7 mouse cellular contexts compared by ENCODE assay signal in the genomic region with DNA sequence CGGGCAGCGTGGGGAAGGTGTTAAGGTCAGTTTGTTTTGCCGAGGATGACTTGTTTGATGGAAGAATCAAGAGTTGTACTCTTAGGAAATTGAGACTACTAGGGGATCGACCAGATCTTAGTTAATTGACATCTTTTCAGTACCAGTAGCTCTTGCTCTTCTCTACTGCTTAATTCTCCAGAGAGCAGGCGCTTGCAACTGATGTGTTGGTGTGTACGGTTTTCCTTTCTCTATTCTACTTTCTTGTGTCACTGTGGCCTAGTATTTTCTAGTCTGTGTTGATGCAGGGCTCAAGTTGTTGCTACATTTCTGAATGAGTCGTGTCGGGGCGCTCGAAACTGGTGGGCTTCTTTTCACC. TPM values are rescaled to one million over a fixed set of nuclear protein-coding genes. Genes with fewer than 3 reads are reported as not detected.
A peak's percentile ranks its signal among the peaks of the same experiment; 100 is the strongest.
DNase-seq lines count a peak whose midpoint lies in the region; ATAC-seq and TF ChIP-seq lines count a peak whose summit lies in the region.

No protein-coding gene starts in this region.

- H3K4me1 ChIP-seq in liver, adult 2 months (ENCODE audit: control insufficient read depth, insufficient read depth, low read length) = peaks cover 8% of the 10 kb centered on the region; the same call in 1 of the 2 replicates
- peaks cover 12% of the 10 kb centered on the region for H3K4me1 ChIP-seq in embryonic facial prominence, embryonic 14.5 days (ENCODE audit: control insufficient read depth, insufficient read depth, low read length)
- H3K4me1 ChIP-seq in intestine, embryonic 16.5 days (ENCODE audit: control insufficient read depth, insufficient read depth, low read length) = peaks cover 5% of the 10 kb centered on the region
- H3K4me1 ChIP-seq in neural tube, embryonic 14.5 days (ENCODE audit: control insufficient read depth, insufficient read depth, low read length) = peaks cover 6% of the 10 kb centered on the region; the same call in 1 of the 2 replicates

- TF ChIP-seq CTCF in liver, adult 2 months (IDR thresholded peaks at IDR 0.05; ENCODE audit: low read depth, low read length) = no peak

- H3K9ac ChIP-seq in liver, adult 2 months (ENCODE audit: low read depth, low read length) = peak overlapping the region; percentile 28; the same call in 1 of the 2 replicates
- peak overlapping the region; percentile 98 for H3K9ac ChIP-seq in embryonic facial prominence, embryonic 14.5 days (ENCODE audit: low read depth, low read length)
- peak overlapping the region; percentile 97 for H3K9ac ChIP-seq in intestine, embryonic 16.5 days (ENCODE audit: low read depth, low read length)
- peak overlapping the region; percentile 94 for H3K9ac ChIP-seq in neural tube, embryonic 14.5 days (replicated peaks; ENCODE audit: low read depth, low read length)

- no peak for DNase-seq in liver, adult 2 months (ENCODE audit: extremely low read depth, low read depth, low spot score)
- DNase-seq in liver = no peak
- DNase-seq in embryonic facial prominence, embryonic 14.5 days (ENCODE audit: low spot score) = peak; percentile 11
- DNase-seq in right cerebral cortex, postnatal 14 days = no peak
- DNase-seq in Muller cell, postnatal 12 days (ENCODE audit: inconsistent ontology term) = no peak

- TF ChIP-seq POLR2A in liver, adult 2 months (IDR thresholded peaks at IDR 0.05; ENCODE audit: extremely low read depth, insufficient read depth, low read length) = no peak

- no peaks in the 10 kb centered on the region for H3K27me3 ChIP-seq in liver, adult 2 months (ENCODE audit: control insufficient read depth, insufficient read depth, low read length)
- H3K27me3 ChIP-seq in embryonic facial prominence, embryonic 14.5 days (replicated peaks; ENCODE audit: control insufficient read depth, insufficient read depth, low read length) = no peaks in the 10 kb centered on the region
- no peaks in the 10 kb centered on the region for H3K27me3 ChIP-seq in intestine, embryonic 16.5 days (replicated peaks; ENCODE audit: control insufficient read depth, insufficient read depth, low read length)
- no peaks in the 10 kb centered on the region for H3K27me3 ChIP-seq in neural tube, embryonic 14.5 days (ENCODE audit: control insufficient read depth, insufficient read depth, low read length)

- H3K4me3 ChIP-seq in liver, adult 2 months (ENCODE audit: insufficient read depth, low read depth, low read length) = peak overlapping the region; percentile 99
- peak overlapping the region; percentile 94 for H3K4me3 ChIP-seq in embryonic facial prominence, embryonic 14.5 days (ENCODE audit: low read depth, low read length)
- peak overlapping the region; percentile 97 for H3K4me3 ChIP-seq in intestine, embryonic 16.5 days (ENCODE audit: low read length)
- peak overlapping the region; percentile 96 for H3K4me3 ChIP-seq in neural tube, embryonic 14.5 days (ENCODE audit: low read depth, low read length)

- no peak overlapping the region for H3K27ac ChIP-seq in liver, adult 2 months (replicated peaks; ENCODE audit: insufficient read depth, low read depth, low read length)
- peak overlapping the region; percentile 97 for H3K27ac ChIP-seq in embryonic facial prominence, embryonic 14.5 days (replicated peaks; ENCODE audit: low read depth, low read length)
- no peak overlapping the region for H3K27ac ChIP-seq in intestine, embryonic 16.5 days (ENCODE audit: low read length)
- H3K27ac ChIP-seq in neural tube, embryonic 14.5 days (ENCODE audit: low read depth, low read length) = peak overlapping the region; percentile 97

- no peaks in the 10 kb centered on the region for H3K9me3 ChIP-seq in embryonic facial prominence, embryonic 14.5 days (ENCODE audit: control insufficient read depth, low read length)
- H3K9me3 ChIP-seq in intestine, embryonic 16.5 days (ENCODE audit: control insufficient read depth, low read length) = no peaks in the 10 kb centered on the region
- no peaks in the 10 kb centered on the region for H3K9me3 ChIP-seq in neural tube, embryonic 14.5 days (ENCODE audit: control insufficient read depth, low read length)

- H3K79me2 ChIP-seq in liver, adult 2 months (ENCODE audit: control insufficient read depth, insufficient read depth, low read length) = peaks cover 11% of the 10 kb centered on the region

- H3K36me3 ChIP-seq in liver, adult 2 months (ENCODE audit: control insufficient read depth, insufficient read depth, low read length) = no peaks in the 10 kb centered on the region
- no peaks in the 10 kb centered on the region for H3K36me3 ChIP-seq in embryonic facial prominence, embryonic 14.5 days (ENCODE audit: control insufficient read depth, insufficient read depth, low read length)
- no peaks in the 10 kb centered on the region for H3K36me3 ChIP-seq in intestine, embryonic 16.5 days (ENCODE audit: control insufficient read depth, insufficient read depth, low read length)
- no peaks in the 10 kb centered on the region for H3K36me3 ChIP-seq in neural tube, embryonic 14.5 days (ENCODE audit: control insufficient read depth, insufficient read depth, low read length)

- no peak for ATAC-seq in embryonic facial prominence, embryonic 14.5 days (ENCODE audit: low read depth)
- ATAC-seq in intestine, embryonic 16.5 days = no peak
- ATAC-seq in neural tube, embryonic 14.5 days (ENCODE audit: low read depth) = no peak

- peak overlapping the region; percentile 74 for H3K4me2 ChIP-seq in embryonic facial prominence, embryonic 14.5 days (ENCODE audit: low read depth, low read length)
- peak overlapping the region; percentile 80 for H3K4me2 ChIP-seq in intestine, embryonic 16.5 days (ENCODE audit: low read depth, low read length)
- peak overlapping the region; percentile 76 for H3K4me2 ChIP-seq in neural tube, embryonic 14.5 days (ENCODE audit: low read depth, low read length)

- WGBS in liver, adult 2 months = 5% methylated on average over 10 of the region's 10 CpGs
- WGBS in embryonic facial prominence, embryonic 14.5 days = 4% methylated on average over 10 of the region's 10 CpGs
- WGBS in intestine, embryonic 16.5 days = 4% methylated on average over 10 of the region's 10 CpGs
- 7% methylated on average over 10 of the region's 10 CpGs for WGBS in neural tube, embryonic 14.5 days

RNA-seq across cellular contexts. Expression of a gene that starts 1.2 kb away (rescaled TPM):
- 7.9 and 12.1 TPM in 2 replicates for total RNA-seq in liver, adult 2 months (2014; rRNA removed)
- 9.6 and 9.7 TPM in 2 replicates for polyA plus RNA-seq in liver, adult 2 months (2012; rRNA removed)
- polyA plus RNA-seq in embryonic facial prominence, embryonic 14.5 days (2014; fragmentation: Nextera tagmentation; extraction: Ambion mirVana) = 4.7 and 5.7 TPM in 2 replicates
- polyA plus RNA-seq in intestine, embryonic 16.5 days (2015; fragmentation: Nextera tagmentation; extraction: Ambion mirVana) = 3.5 and 4.3 TPM in 2 replicates
- 10.4 and 11.1 TPM in 2 replicates for polyA plus RNA-seq in neural tube, embryonic 14.5 days (2014; fragmentation: Nextera tagmentation; extraction: Ambion mirVana)

RNA-seq across cellular contexts. Expression of a gene that starts 3.7 kb away (rescaled TPM):
- total RNA-seq in liver, adult 2 months (2014; rRNA removed) = 6.2 and 7.7 TPM in 2 replicates
- polyA plus RNA-seq in liver, adult 2 months (2012; rRNA removed) = 5.0 and 6.7 TPM in 2 replicates
- 25.1 and 27.8 TPM in 2 replicates for polyA plus RNA-seq in embryonic facial prominence, embryonic 14.5 days (2014; fragmentation: Nextera tagmentation; extraction: Ambion mirVana)
- 16.4 and 18.3 TPM in 2 replicates for polyA plus RNA-seq in intestine, embryonic 16.5 days (2015; fragmentation: Nextera tagmentation; extraction: Ambion mirVana)
- polyA plus RNA-seq in neural tube, embryonic 14.5 days (2014; fragmentation: Nextera tagmentation; extraction: Ambion mirVana) = 30.7 and 37.3 TPM in 2 replicates

RNA-seq across cellular contexts. Expression of a gene that starts 48.1 kb away (rescaled TPM):
- not detected in 2 replicates for total RNA-seq in liver, adult 2 months (2014; rRNA removed)
- not detected in 2 replicates for polyA plus RNA-seq in liver, adult 2 months (2012; rRNA removed)
- polyA plus RNA-seq in embryonic facial prominence, embryonic 14.5 days (2014; fragmentation: Nextera tagmentation; extraction: Ambion mirVana) = 1.5 and 1.7 TPM in 2 replicates
- polyA plus RNA-seq in intestine, embryonic 16.5 days (2015; fragmentation: Nextera tagmentation; extraction: Ambion mirVana) = 0.62 and 0.73 TPM in 2 replicates
- 33.4 and 37.7 TPM in 2 replicates for polyA plus RNA-seq in neural tube, embryonic 14.5 days (2014; fragmentation: Nextera tagmentation; extraction: Ambion mirVana)

Comparison
In these comparisons a context has a peak if more than half of its experiments do, and no peak if none do; other contexts are left out.
1. H3K27ac ChIP-seq: peak in embryonic facial prominence, embryonic 14.5 days (single experiment) and neural tube, embryonic 14.5 days (single experiment); none in liver, adult 2 months (single experiment) and intestine, embryonic 16.5 days (single experiment).
2. H3K9ac ChIP-seq: peak in every context shown above with its lines; median percentile 98 in embryonic facial prominence, embryonic 14.5 days; 97 in intestine, embryonic 16.5 days; 94 in neural tube, embryonic 14.5 days; 28 in liver, adult 2 months.
3. RNA of a gene that starts 48.1 kb away (polyA plus RNA-seq): 33.4 to 37.7 TPM in neural tube, embryonic 14.5 days; 1.5 to 1.7 TPM in embryonic facial prominence, embryonic 14.5 days, 0.62 to 0.73 TPM in intestine, embryonic 16.5 days and not detected in liver, adult 2 months; every median in the first group is over 10 times any median in the second.
4. Peak in every context shown above with its lines, with median percentiles within 50 percentile points of each other: H3K4me3 ChIP-seq and H3K4me2 ChIP-seq.